Mouse (Mus musculus): ENCODE results near the gene Cdc40. TPM values are rescaled to one million over a fixed set of nuclear protein-coding genes. Genes with fewer than 3 reads are reported as not detected.
A peak's percentile ranks its signal among the peaks of the same experiment; 100 is the strongest.

Cdc40 gene
- polyA plus RNA-seq (2015; fragmentation: Nextera tagmentation; extraction: Ambion mirVana), result 30.7 and 32.8 TPM in 2 replicates

- Histone ChIP-seq H3K27me3 (no peaks in the 10 kb centered on the region), H3K4me3 (replicated peaks) (peak within 1 kb of the TSS; percentile 93), H3K36me3 (no peaks in the 10 kb centered on the region), H3K4me2 (replicated peaks) (peak within 1 kb of the TSS; percentile 75), H3K4me1 (peaks cover 16% of the 10 kb centered on the region), H3K27ac (replicated peaks) (peak within 1 kb of the TSS; percentile 96), H3K9me3 (replicated peaks) (no peaks in the 10 kb centered on the region), H3K9ac (peak within 1 kb of the TSS; percentile 86)
- ATAC-seq (ENCODE audit: insufficient number of reproducible peaks, low FRiP score, low TSS enrichment, low read depth), result peak; percentile 98
- under 1% methylated on average over 44 of the region's 44 CpGs for WGBS
These were observed at the start of gene Cdc40, which contains the start of gene Wasf1 for GRCm38 (mm10) chr10:40882831-40883643. TSS of gene Cdc40 (minus strand) at chr10:40883311. TSS of gene Wasf1 (plus strand) at chr10:40883475.

GRCm38 (mm10) chr10:40919464-40919863, 36.4 kb upstream of the Cdc40 start:
- H3K4me1 ChIP-seq, result no peaks in the 10 kb centered on the region
- H3K27ac ChIP-seq (replicated peaks), result no peak overlapping the region
- H3K36me3 ChIP-seq, result 0 out of 2 replicates have a peak, but pooled peaks cover 2% of the 10 kb centered on the region
- H3K4me3 ChIP-seq (replicated peaks), result no peak overlapping the region
- no peaks in the 10 kb centered on the region for H3K27me3 ChIP-seq
- 71% methylated on average over 6 of the region's 6 CpGs for WGBS
- no peak overlapping the region for H3K9ac ChIP-seq
- no peaks in the 10 kb centered on the region for H3K9me3 ChIP-seq (replicated peaks)
- no peak for ATAC-seq (ENCODE audit: insufficient number of reproducible peaks, low FRiP score, low TSS enrichment, low read depth)
- H3K4me2 ChIP-seq (replicated peaks), result no peak overlapping the region

- no peak for ATAC-seq (ENCODE audit: insufficient number of reproducible peaks, low FRiP score, low TSS enrichment, low read depth)
- WGBS, result 85% methylated on average over 8 of the region's 8 CpGs
- no peak overlapping the region for H3K9ac ChIP-seq
These were observed 35.7 kb upstream of the Cdc40 start for GRCm38 (mm10) chr10:40918669-40919440.

GRCm38 (mm10) chr10:40915240-40915639, 32.1 kb upstream of the Cdc40 start:
- WGBS, result 69% methylated on average over 2 of the region's 2 CpGs

More at GRCm38 (mm10) chr10:40918669-40919440, 35.7 kb upstream of the Cdc40 start:
- 0 out of 2 replicates have a peak, but pooled peaks cover 2% of the 10 kb centered on the region for H3K36me3 ChIP-seq
- no peak overlapping the region for H3K4me2 ChIP-seq (replicated peaks)
- H3K4me3 ChIP-seq (replicated peaks), result no peak overlapping the region
- H3K9me3 ChIP-seq (replicated peaks), result no peaks in the 10 kb centered on the region
- no peaks in the 10 kb centered on the region for H3K4me1 ChIP-seq
- H3K27ac ChIP-seq (replicated peaks), result no peak overlapping the region
- no peaks in the 10 kb centered on the region for H3K27me3 ChIP-seq

GRCm38 (mm10) chr10:40910811-40911210, 27.7 kb upstream of the Cdc40 start:
- no peaks in the 10 kb centered on the region for H3K9me3 ChIP-seq (replicated peaks)
- no peak overlapping the region for H3K4me2 ChIP-seq (replicated peaks)
- no peak overlapping the region for H3K4me3 ChIP-seq (replicated peaks)
- H3K4me1 ChIP-seq, result no peaks in the 10 kb centered on the region
- no peaks in the 10 kb centered on the region for H3K27me3 ChIP-seq
- H3K36me3 ChIP-seq, result no peaks in the 10 kb centered on the region
- 57% methylated on average over 2 of the region's 2 CpGs for WGBS
- no peak for ATAC-seq (ENCODE audit: insufficient number of reproducible peaks, low FRiP score, low TSS enrichment, low read depth)
- no peak overlapping the region for H3K27ac ChIP-seq (replicated peaks)
- H3K9ac ChIP-seq, result no peak overlapping the region

More at GRCm38 (mm10) chr10:40915240-40915639, 32.1 kb upstream of the Cdc40 start:
- Histone ChIP-seq H3K4me2 (replicated peaks) (no peak overlapping the region), H3K9ac (no peak overlapping the region), H3K4me1 (no peaks in the 10 kb centered on the region), H3K27ac (replicated peaks) (no peak overlapping the region), H3K27me3 (no peaks in the 10 kb centered on the region), H3K9me3 (replicated peaks) (no peaks in the 10 kb centered on the region), H3K36me3 (no peaks in the 10 kb centered on the region), H3K4me3 (replicated peaks) (no peak overlapping the region)
- no peak for ATAC-seq (ENCODE audit: insufficient number of reproducible peaks, low FRiP score, low TSS enrichment, low read depth)

GRCm38 (mm10) chr10:40908580-40908979, 25.5 kb upstream of the Cdc40 start:
- no peak overlapping the region for H3K9ac ChIP-seq
- H3K27ac ChIP-seq (replicated peaks), result no peak overlapping the region
- no peaks in the 10 kb centered on the region for H3K9me3 ChIP-seq (replicated peaks)
- 44% methylated on average over 2 of the region's 2 CpGs for WGBS
- no peaks in the 10 kb centered on the region for H3K27me3 ChIP-seq
- H3K4me1 ChIP-seq, result no peaks in the 10 kb centered on the region
- H3K4me3 ChIP-seq (replicated peaks), result no peak overlapping the region
- H3K4me2 ChIP-seq (replicated peaks), result no peak overlapping the region
- no peaks in the 10 kb centered on the region for H3K36me3 ChIP-seq
- no peak for ATAC-seq (ENCODE audit: insufficient number of reproducible peaks, low FRiP score, low TSS enrichment, low read depth)

GRCm38 (mm10) chr10:40906802-40907201, 23.7 kb upstream of the Cdc40 start:
- no peak overlapping the region for H3K4me3 ChIP-seq (replicated peaks)
- H3K9ac ChIP-seq, result no peak overlapping the region
- no peaks in the 10 kb centered on the region for H3K36me3 ChIP-seq
- ATAC-seq (ENCODE audit: insufficient number of reproducible peaks, low FRiP score, low TSS enrichment, low read depth), result no peak
- no peaks in the 10 kb centered on the region for H3K4me1 ChIP-seq
- H3K4me2 ChIP-seq (replicated peaks), result no peak overlapping the region
- H3K27me3 ChIP-seq, result no peaks in the 10 kb centered on the region
- no peaks in the 10 kb centered on the region for H3K9me3 ChIP-seq (replicated peaks)
- 53% methylated on average over 7 of the region's 7 CpGs for WGBS
- H3K27ac ChIP-seq (replicated peaks), result no peak overlapping the region

- Histone ChIP-seq H3K4me1 (no peaks in the 10 kb centered on the region), H3K36me3 (no peaks in the 10 kb centered on the region), H3K4me2 (replicated peaks) (no peak overlapping the region), H3K9ac (no peak overlapping the region), H3K4me3 (replicated peaks) (no peak overlapping the region), H3K27me3 (no peaks in the 10 kb centered on the region), H3K27ac (replicated peaks) (no peak overlapping the region), H3K9me3 (replicated peaks) (no peaks in the 10 kb centered on the region)
- WGBS, result 96% methylated on average over 1 of the region's 1 CpGs
- ATAC-seq (ENCODE audit: insufficient number of reproducible peaks, low FRiP score, low TSS enrichment, low read depth), result no peak
These were observed 23.0 kb upstream of the Cdc40 start for GRCm38 (mm10) chr10:40906131-40906530.

GRCm38 (mm10) chr10:40901786-40902185, 18.7 kb upstream of the Cdc40 start:
- no peaks in the 10 kb centered on the region for H3K36me3 ChIP-seq
- WGBS, result 76% methylated on average over 4 of the region's 4 CpGs

GRCm38 (mm10) chr10:40896656-40897055, 13.5 kb upstream of the Cdc40 start:
- Histone ChIP-seq H3K27me3 (no peaks in the 10 kb centered on the region), H3K9me3 (replicated peaks) (no peaks in the 10 kb centered on the region), H3K4me1 (no peaks in the 10 kb centered on the region), H3K27ac (replicated peaks) (no peak overlapping the region), H3K4me3 (replicated peaks) (no peak overlapping the region), H3K4me2 (replicated peaks) (no peak overlapping the region), H3K9ac (no peak overlapping the region), H3K36me3 (no peaks in the 10 kb centered on the region)
- 48% methylated on average over 5 of the region's 5 CpGs for WGBS
- ATAC-seq (ENCODE audit: insufficient number of reproducible peaks, low FRiP score, low TSS enrichment, low read depth), result no peak

More at GRCm38 (mm10) chr10:40901786-40902185, 18.7 kb upstream of the Cdc40 start:
- H3K27ac ChIP-seq (replicated peaks), result no peak overlapping the region
- no peak for ATAC-seq (ENCODE audit: insufficient number of reproducible peaks, low FRiP score, low TSS enrichment, low read depth)
- H3K9ac ChIP-seq, result no peak overlapping the region
- no peaks in the 10 kb centered on the region for H3K27me3 ChIP-seq
- no peak overlapping the region for H3K4me3 ChIP-seq (replicated peaks)
- H3K4me2 ChIP-seq (replicated peaks), result no peak overlapping the region
- H3K4me1 ChIP-seq, result no peaks in the 10 kb centered on the region
- H3K9me3 ChIP-seq (replicated peaks), result no peaks in the 10 kb centered on the region

- WGBS, result 91% methylated on average over 12 of the region's 12 CpGs
- Histone ChIP-seq H3K4me2 (replicated peaks) (no peak overlapping the region), H3K4me1 (no peaks in the 10 kb centered on the region), H3K27me3 (no peaks in the 10 kb centered on the region), H3K9ac (no peak overlapping the region), H3K9me3 (replicated peaks) (no peaks in the 10 kb centered on the region), H3K27ac (replicated peaks) (no peak overlapping the region), H3K4me3 (replicated peaks) (no peak overlapping the region), H3K36me3 (no peaks in the 10 kb centered on the region)
- no peak for ATAC-seq (ENCODE audit: insufficient number of reproducible peaks, low FRiP score, low TSS enrichment, low read depth)
These were observed 12.7 kb upstream of the Cdc40 start for GRCm38 (mm10) chr10:40895765-40896164.

Measured in embryonic facial prominence, embryonic 15.5 days (tissue).